Comparison of ENCODE assay signal across 20 mouse cellular contexts in genomic region chr4:81508776-81509175, GRCm38 (mm10).
DNase-seq lines count a peak whose midpoint lies in the region; ATAC-seq and TF ChIP-seq lines count a peak whose summit lies in the region.
"Had no signal": no experiment of that assay in that cellular context is flagged by ENCODE, and none has a peak within 500 bp of the region (broad histone marks: within the 10 kb centered on the region; RNA-seq: fewer than 3 reads in every experiment).

No protein-coding gene starts in this region.

- H3K36me3 ChIP-seq in liver, adult 2 months (ENCODE audit: control insufficient read depth, insufficient read depth, low read length), result no peaks in the 10 kb centered on the region
- no peaks in the 10 kb centered on the region for H3K36me3 ChIP-seq in liver, postnatal 0 days (replicated peaks; ENCODE audit: insufficient read depth, low read length)
- H3K36me3 ChIP-seq: embryonic facial prominence, embryonic 10.5 days; embryonic facial prominence, embryonic 12.5 days; forebrain, embryonic 15.5 days; G1E had no signal

- H3K9me3 ChIP-seq in liver, postnatal 0 days (ENCODE audit: low read length), result no peaks in the 10 kb centered on the region
- H3K9me3 ChIP-seq: embryonic facial prominence, embryonic 10.5 days; embryonic facial prominence, embryonic 12.5 days; forebrain, embryonic 13.5 days; forebrain, embryonic 15.5 days had no signal

- no peak for TF ChIP-seq POLR2A in liver, adult 2 months (IDR thresholded peaks at IDR 0.05; ENCODE audit: extremely low read depth, insufficient read depth, low read length)

- no peaks in the 10 kb centered on the region for H3K79me2 ChIP-seq in liver, adult 2 months (ENCODE audit: control insufficient read depth, insufficient read depth, low read length)

- H3K4me3 ChIP-seq in liver, adult 2 months (ENCODE audit: insufficient read depth, low read depth, low read length), result no peak overlapping the region
- no peak overlapping the region for H3K4me3 ChIP-seq in liver, postnatal 0 days (ENCODE audit: low read depth, low read length)
- H3K4me3 ChIP-seq: embryonic facial prominence, embryonic 10.5 days; embryonic facial prominence, embryonic 12.5 days; forebrain, embryonic 13.5 days; forebrain, embryonic 15.5 days had no signal

- H3K27ac ChIP-seq in liver, adult 2 months (replicated peaks; ENCODE audit: insufficient read depth, low read depth, low read length), result peak overlapping the region; percentile 64; the same call in 1 of the 2 replicates
- no peak overlapping the region for H3K27ac ChIP-seq in liver, postnatal 0 days (ENCODE audit: low read depth)
- H3K27ac ChIP-seq: embryonic facial prominence, embryonic 10.5 days; embryonic facial prominence, embryonic 12.5 days; forebrain, embryonic 13.5 days; forebrain, embryonic 15.5 days had no signal

- H3K4me2 ChIP-seq in liver, postnatal 0 days (ENCODE audit: low read depth, low read length), result no peak overlapping the region
- H3K4me2 ChIP-seq: embryonic facial prominence, embryonic 12.5 days; forebrain, embryonic 13.5 days; forebrain, embryonic 15.5 days had no signal

- DNase-seq in cerebellum, adult 11-12 months, result peak; percentile 4
- peak; percentile 9 for DNase-seq in cerebellum, adult 9-10 months
- DNase-seq in cerebellum, adult 11 months, result no peak
- DNase-seq in liver, adult 2 months (ENCODE audit: extremely low read depth, low read depth, low spot score), result peak; percentile 82
- DNase-seq in liver, postnatal 0 days, result no peak
- peak; percentile 12 to 40 for DNase-seq in cerebellum, postnatal 25 days
- no peak for DNase-seq in kidney, postnatal 14 days
- DNase-seq: adrenal gland, adult 2 months; adrenal gland, postnatal 10 days; adrenal gland, postnatal 25 days; B cell, adult 2 months; forebrain, postnatal 0 days had no signal

- TF ChIP-seq CTCF in liver, adult 2 months (IDR thresholded peaks at IDR 0.05; ENCODE audit: low read depth, low read length), result no peak
- TF ChIP-seq CTCF in liver, postnatal 0 days (IDR thresholded peaks at IDR 0.05; ENCODE audit: low read depth), result no peak

- WGBS in liver, adult 2 months, result 23% methylated on average over 1 of the region's 1 CpGs
- WGBS in liver, postnatal 0 days (ENCODE audit: insufficient replicate concordance), result 73% methylated on average over 1 of the region's 1 CpGs

- peaks cover 30% of the 10 kb centered on the region for H3K4me1 ChIP-seq in liver, adult 2 months (ENCODE audit: control insufficient read depth, insufficient read depth, low read length)
- no peaks in the 10 kb centered on the region for H3K4me1 ChIP-seq in liver, postnatal 0 days (ENCODE audit: insufficient read depth)
- H3K4me1 ChIP-seq: embryonic facial prominence, embryonic 12.5 days; forebrain, embryonic 13.5 days had no signal

- no peak for ATAC-seq in cerebellum, adult (ENCODE audit: insufficient number of reproducible peaks, low FRiP score, low TSS enrichment)
- ATAC-seq in liver, postnatal 0 days, result no peak
- ATAC-seq: CD4-positive, CD25-positive, alpha-beta regulatory T cell, adult 4 months; forebrain, embryonic 13.5 days; forebrain, embryonic 15.5 days; forebrain, postnatal 0 days had no signal

- no peak overlapping the region for H3K9ac ChIP-seq in liver, adult 2 months (ENCODE audit: low read depth, low read length)
- no peak overlapping the region for H3K9ac ChIP-seq in liver, postnatal 0 days (replicated peaks)
- H3K9ac ChIP-seq: embryonic facial prominence, embryonic 12.5 days; forebrain, embryonic 13.5 days; forebrain, embryonic 15.5 days; forebrain, postnatal 0 days had no signal

- H3K27me3 ChIP-seq in liver, adult 2 months (ENCODE audit: control insufficient read depth, insufficient read depth, low read length), result no peaks in the 10 kb centered on the region
- no peaks in the 10 kb centered on the region for H3K27me3 ChIP-seq in liver, postnatal 0 days (ENCODE audit: insufficient read depth, low read length)
- H3K27me3 ChIP-seq: CH12.LX; embryonic facial prominence, embryonic 12.5 days; forebrain, embryonic 13.5 days; forebrain, embryonic 15.5 days had no signal

- TF ChIP-seq EP300 in liver, postnatal 0 days (IDR thresholded peaks at IDR 0.05; ENCODE audit: low read depth), result no peak

Comparison
In these comparisons a context has a peak if more than half of its experiments do, and no peak if none do; other contexts are left out.
1. DNase-seq: peak in cerebellum, adult 11-12 months (single experiment), cerebellum, adult 9-10 months (single experiment), liver, adult 2 months (single experiment) and cerebellum, postnatal 25 days (2 of 2); none in cerebellum, adult 11 months (single experiment), liver, postnatal 0 days (single experiment) and kidney, postnatal 14 days (single experiment).